Mouse (Mus musculus) MEL-GATA-1-ER (cell line): ENCODE data around the gene Rmnd5a.

Source experiments
- DNase-seq: peaks from one replicate; pipeline ENCODE4 v3.0.0-alpha.2; 2012; ENCODE audit warnings: low read depth; ENCODE audit errors: extremely low read depth

Gene Rmnd5a

DNA sequence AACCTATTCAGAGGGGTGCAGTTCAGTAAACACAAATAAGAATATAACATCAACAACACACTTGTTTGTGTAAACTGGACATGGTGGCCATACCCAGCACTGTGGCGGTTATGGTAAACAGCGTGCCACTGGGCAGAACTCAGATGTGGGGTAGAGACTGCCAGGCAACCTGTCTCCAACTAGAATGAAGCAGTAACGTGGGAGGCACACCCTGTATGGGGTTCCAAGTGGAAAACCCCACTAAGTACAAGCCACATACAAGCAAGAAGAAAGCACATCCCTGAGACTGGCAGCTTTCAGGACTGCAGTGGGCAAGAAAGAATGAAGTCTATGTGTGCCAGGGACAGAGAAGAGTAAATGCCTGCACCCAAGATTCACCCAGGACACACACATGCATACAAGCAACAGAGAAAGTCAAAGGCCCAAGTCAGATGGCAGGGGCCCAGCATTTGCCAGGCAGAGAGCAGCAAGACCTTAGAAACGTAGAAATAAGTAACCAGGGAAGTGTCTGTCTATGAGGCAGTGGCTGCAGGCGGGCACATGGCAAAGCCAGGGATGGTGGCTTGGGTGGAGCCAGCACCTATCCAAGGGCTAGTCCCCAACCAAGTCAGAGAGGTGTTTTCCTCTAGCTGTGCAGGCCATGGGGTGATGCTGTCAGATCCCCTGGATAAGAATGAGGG lies 68.3 kb downstream of the Rmnd5a start:
- DNase-seq = no peak

DNA sequence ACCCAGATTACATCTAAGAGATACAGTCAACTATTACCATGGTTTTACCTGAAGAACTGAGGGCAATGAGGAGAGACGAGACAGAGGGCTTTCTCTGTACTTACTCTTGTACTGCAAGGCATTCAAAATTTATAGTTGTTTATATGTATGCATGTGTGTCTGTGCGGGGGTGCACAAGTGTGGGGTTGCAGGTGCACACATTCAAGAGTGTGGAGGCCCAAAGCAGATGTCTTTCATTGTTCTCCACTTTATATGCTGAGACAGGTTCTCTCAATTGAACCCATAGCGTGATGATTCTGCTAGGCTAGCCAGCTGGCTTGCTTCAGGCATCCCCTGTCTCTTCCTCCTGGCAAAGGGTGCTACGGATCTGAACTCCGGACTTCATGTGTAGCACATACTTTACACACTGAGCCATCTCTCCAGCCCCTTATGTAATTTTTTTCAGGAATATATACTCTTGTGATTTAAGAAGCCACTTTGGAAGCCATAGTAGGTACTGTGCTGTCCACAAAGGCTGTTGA lies 69.3 kb downstream of the Rmnd5a start:
- DNase-seq = no peak

DNA sequence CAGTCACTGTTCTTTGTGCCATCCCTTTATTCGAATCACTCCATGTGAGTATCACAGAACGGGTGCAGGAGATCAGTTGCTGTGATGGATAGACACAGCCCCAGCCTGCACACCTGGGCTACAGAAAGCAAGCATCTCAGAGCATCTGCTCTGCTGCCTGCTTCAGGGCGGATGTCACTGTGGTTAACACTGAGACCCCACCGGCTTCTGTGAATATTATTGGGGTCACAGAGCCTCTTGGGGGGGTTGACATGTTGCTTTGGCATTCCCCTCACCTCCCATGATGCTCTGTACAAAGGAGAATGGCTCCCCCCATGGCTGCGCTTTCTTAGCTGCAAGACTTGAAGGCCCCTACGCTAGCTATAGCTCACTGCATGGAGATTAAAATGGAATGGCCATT lies 71.0 kb downstream of the Rmnd5a start:
- DNase-seq = no peak

DNA sequence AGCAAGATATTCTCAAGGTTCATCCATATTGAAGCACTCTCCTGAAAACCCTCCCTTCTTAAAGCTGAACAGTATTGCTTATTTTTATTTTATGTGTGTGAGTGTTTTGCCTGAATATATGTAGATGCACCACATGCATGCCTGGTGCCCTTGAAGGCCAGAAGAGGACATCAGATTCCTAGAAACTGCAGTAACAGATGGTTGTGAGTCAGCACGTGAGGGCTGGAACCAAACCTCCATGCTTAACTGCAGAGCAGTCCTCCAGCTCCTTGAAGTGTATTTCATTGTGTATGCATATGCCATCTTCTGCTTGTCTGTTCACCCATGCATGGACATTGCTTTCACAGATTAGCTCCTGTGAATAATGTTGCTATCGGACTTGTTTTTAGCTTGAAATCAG lies 76.4 kb downstream of the Rmnd5a start:
- DNase-seq = no peak

DNA sequence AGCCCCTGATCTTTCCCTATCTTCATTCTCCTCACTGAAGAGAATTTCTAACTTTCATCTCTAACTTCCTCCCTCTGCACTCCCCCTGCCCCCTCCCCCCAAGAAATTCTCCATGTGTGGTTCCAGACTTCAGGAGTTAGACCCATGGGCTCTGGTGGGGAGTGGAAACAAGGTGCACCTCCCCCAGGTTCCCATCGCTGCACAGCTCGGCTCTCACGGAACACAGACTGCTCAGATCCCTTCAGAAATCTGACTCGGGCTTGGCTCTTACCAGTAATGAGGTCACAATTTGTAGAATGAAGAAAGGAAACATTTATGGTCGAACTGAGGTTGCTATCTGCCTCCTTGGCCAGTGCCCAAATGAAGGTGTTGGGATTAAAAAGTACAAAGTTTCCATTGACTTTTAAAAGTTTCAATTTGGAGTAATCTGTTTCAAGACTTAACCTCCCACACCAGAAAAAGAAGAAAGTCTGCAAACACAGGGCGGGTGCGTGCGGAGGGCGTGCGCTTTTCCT lies 79.2 kb downstream of the Rmnd5a start:
- no peak for DNase-seq

DNA sequence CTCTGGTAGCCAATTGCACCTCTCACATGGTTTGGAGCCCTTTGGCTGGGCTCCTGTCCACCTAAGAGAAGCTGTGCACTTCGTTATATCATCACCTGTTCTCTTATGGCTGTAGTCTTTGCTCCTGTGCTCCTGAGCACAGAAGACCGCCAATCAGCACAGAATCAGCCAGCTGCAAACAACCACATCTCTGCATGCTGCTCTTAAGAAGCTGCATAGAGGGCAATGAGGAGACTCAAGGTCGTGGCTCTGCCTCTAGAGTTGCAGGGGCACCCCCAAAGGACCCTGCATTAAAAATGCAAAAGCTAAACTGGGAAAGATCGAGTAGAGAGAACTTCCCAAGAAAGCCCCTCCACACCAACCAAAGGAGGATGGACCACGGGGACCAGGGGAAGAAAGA lies 79.7 kb downstream of the Rmnd5a start:
- no peak for DNase-seq

DNA sequence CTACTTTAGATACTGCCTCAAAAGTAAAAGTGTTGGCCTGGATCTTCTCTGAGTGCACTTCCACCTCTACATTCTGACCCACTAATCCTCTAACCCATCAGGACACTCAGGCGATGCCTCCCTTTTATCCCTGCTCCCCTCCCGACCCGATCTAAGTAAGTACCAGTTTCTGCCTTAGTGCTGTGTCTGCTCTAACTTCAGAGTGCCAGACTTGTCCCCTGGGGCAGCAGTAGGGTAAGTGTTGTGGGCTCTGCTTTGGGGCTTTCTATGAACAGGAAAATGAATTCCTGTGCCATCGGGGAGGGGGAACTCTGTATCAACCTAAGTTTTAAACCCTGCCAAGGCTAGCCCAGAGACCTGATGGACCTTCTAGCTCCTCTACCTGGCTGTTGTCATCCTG lies 80.2 kb downstream of the Rmnd5a start:
- DNase-seq = no peak

DNA sequence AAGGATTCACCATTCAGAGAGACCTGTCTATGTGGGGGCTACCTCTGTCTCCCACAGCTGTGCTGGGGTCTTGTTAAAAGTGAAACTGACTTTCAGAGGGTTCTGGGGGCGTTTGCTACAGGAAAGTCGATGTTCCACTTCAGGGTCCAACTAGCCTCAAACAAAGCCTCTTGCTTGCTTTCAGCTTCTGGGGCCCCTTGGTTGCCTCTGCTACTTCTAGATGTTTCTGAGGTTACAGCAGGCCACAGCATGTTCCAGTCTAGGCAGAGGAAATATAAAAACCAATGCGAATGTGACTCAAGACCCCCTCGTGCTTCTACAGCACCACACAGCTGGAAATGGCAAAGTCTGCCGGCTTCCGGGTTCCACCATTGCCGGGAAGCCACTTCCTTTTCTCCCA lies 82.9 kb downstream of the Rmnd5a start:
- DNase-seq = no peak

DNA sequence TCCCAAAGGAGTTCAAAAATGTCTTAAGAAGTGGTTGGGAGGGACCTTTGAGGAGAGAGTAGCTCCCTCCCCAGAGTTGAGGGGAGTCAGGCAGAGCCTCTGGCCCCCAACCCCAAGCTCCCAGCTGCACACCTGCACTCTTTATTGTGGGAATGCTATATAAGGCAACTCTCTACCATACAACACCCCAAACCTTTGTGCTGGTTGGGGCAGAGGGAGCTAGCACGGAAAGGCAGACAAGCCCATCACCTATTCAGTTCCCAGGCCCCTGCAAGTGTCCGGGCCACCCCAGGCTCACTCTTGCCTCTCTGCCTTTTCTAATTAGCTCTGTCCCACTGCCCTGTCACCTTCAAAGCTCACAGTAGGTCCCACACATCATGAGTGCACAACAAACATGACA lies 86.7 kb downstream of the Rmnd5a start:
- no peak for DNase-seq

DNA sequence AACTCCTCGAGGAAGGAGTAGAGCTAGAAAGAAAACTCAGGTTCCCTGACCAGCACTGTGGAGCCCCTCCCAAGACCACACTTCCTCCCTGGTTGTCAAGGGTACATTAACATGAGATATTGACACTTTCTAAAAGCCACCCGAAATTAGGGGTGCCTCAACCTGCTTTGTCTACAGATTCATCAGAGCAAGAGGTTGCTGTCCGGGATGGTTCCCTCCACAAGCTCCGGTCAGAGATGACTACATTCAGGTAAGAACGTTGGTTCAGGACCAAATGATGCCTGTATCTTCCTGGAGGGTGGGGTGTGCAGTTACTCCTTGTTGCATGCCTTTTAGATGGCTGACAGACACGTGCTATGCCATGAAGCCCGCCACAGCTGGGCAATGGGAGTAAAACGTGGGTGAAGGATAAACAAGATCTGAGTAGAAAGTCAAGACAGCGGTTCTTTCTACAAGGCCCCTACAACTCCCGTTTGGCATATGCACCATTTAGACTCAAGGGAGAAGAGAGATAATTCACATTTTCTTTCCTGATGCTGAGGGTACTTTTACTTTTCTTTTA lies 87.5 kb downstream of the Rmnd5a start:
- DNase-seq = no peak

DNA sequence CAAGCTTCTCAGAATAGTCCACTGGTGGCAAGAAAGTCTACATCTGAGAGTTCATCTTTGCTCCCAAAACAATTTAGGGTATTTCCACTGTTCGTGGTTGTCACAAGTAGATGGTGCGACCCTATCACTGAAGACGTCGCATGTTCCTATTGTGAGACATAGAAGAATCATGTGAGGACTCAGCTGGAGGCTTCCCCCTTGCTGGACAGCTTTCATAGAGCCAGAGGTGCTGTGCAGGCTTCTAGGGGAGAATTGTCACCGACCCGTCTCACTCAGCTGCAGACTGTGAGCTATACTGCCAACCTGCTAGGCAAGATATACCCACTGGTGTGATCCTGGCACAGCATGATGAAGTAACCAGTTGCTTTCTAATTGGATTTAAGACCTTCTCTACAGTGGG lies 88.2 kb downstream of the Rmnd5a start:
- no peak for DNase-seq

DNA sequence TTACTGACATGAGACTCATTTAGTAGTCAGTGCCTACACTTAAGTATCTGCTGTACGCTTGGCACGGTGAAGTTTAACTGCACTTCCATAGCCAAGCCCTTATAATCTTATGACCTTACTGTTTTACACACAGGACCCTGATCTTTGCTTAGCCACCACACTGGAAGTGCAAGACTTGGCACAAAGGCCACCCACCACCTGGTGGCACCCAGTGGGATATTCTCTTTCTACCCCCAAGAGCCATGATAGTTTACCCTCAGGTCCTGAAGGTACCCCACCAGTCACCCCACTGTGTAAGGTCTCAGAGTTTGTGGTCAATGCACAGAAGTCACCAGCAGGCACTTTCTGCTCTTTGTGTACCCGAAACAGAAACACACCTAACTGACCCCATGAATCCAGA lies 89.2 kb downstream of the Rmnd5a start:
- DNase-seq = no peak

DNA sequence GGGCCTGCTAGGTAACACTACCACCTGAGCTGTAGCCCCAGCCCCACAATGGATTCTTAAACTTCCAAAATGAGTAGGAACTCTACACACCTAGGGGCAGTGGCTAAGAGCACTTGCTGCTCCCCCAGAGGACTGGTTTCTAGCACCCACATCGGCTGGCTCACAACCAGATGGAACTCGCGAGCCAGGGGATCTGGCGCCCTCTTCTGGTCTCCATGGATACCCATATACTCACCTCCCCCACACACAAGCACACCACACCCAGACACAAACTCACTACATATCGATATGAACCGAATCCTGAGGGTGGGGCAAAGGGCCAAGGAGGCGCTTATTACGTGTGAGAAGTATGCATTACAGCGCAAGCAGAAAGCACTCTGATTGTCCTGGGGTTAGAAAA lies 92.4 kb downstream of the Rmnd5a start:
- no peak for DNase-seq

DNA sequence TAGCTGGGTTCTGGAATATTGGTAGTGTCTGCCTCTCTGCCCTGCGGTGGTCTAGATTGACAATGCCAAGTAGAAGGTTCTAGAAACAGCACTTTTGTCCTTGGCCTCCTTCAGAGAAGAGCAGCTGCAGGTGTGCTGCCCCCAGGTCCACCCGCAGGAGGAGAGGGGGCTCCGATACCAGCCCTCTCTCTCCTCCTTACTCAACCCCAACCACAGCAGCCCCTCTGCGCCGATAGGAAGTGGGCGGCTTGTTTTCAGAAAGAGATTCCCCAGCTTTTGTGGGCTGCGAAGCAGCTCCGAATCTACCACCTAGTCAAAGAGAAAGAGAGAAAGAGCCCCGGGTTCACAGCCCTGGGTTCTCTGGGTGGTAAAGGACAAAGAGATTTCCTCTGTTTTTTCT lies 99.3 kb downstream of the Rmnd5a start:
- no peak for DNase-seq

DNA sequence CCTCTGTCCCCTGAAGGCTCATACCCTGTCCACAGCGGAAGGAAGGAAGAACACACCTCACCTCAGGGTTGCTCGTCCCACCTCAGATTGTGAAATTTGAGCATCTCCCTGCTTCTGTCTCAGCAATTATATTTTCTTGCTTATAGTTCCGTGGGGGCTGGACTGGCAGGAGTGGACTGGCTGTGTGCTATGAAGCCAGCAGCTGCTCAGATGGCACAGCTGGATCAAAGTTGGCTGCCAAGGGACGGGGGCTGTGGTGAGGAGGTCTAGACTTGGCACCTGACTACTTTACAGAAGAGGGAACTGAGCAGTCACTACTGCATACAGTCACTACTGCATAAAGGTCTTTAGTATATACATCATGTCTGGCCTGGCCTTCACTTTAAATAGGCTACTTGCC lies 101.1 kb downstream of the Rmnd5a start:
- no peak for DNase-seq

DNA sequence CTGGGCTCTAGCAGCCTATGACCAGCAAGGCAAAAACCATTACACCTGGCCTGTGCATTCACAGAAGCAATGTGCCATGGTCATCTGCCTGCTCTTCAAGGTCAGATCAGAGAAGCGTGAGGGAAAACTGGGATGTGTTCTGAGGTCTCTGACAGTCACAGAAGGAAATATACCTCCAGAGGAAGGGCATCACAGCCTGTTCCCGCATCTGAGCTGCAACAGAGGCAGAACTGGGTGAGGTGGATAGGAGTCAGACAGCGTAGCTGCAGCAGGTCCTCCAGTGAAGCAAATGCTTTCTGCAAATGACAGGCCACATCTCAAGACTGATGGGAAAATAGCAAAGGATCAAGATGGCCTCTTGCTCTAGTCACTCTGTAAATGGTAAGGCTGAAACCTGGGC lies 101.5 kb downstream of the Rmnd5a start:
- no peak for DNase-seq
